Mouse (Mus musculus) kidney, embryonic 16.5 days (tissue): ENCODE results near the gene Spsb2. TPM values are rescaled to one million over a fixed set of nuclear protein-coding genes. Genes with fewer than 3 reads are reported as not detected.

Source experiments
- ATAC-seq: fragments of 200-750 bp; cut with Nextera tagmentation; 2 replicates; pipeline ENCODE4 v1.8.0; 2017; ENCODE audit warnings: moderate TSS enrichment; ENCODE audit not compliant: low FRiP score, low TSS enrichment
- H3K27ac ChIP-seq: fragments of 300-500 bp; sonication (generic); 2 replicates; pipeline ENCODE4 v1.5.1; 2014; ENCODE audit warnings: low read length
- H3K27me3 ChIP-seq: fragments of 300-500 bp; sonication (generic); 2 replicates; pipeline ENCODE4 v1.6.1; 2014; ENCODE audit warnings: low read length, control low read depth, mixed read lengths; ENCODE audit not compliant: insufficient read depth
- H3K36me3 ChIP-seq: fragments of 300-500 bp; sonication (generic); 2 replicates; pipeline ENCODE4 v1.6.1; 2014; ENCODE audit warnings: low read length, control low read depth, mixed read lengths; ENCODE audit not compliant: insufficient read depth
- H3K4me1 ChIP-seq: fragments of 300-500 bp; sonication (generic); 2 replicates; pipeline ENCODE4 v1.6.1; 2014; ENCODE audit warnings: low read length, control low read depth, mixed read lengths; ENCODE audit not compliant: insufficient read depth
- H3K4me2 ChIP-seq: fragments of 300-500 bp; sonication (generic); replicated peaks from 2 replicates; pipeline ENCODE4 v1.6.1; 2014; ENCODE audit warnings: low read depth, low read length
- H3K4me3 ChIP-seq: fragments of 300-500 bp; sonication (generic); 2 replicates; pipeline ENCODE4 v1.5.1; 2014; ENCODE audit warnings: mild to moderate bottlenecking, low read length
- H3K9ac ChIP-seq: fragments of 300-500 bp; sonication (generic); replicated peaks from 2 replicates; pipeline ENCODE4 v1.6.1; 2014; ENCODE audit warnings: low read length
- H3K9me3 ChIP-seq: fragments of 300-500 bp; sonication (generic); 2 replicates; pipeline ENCODE4 v1.6.1; 2016; ENCODE audit warnings: low read length, control low read depth
- WGBS: fragments of 180-500 bp; shearing (Covaris S2); extraction: QIAGEN DNeasy Blood & Tissue Kit; methylation state at CpG from one replicate; pipeline ENCODE4 v1.1.7; 2014; 5-methylcytosine and 5-hydroxymethylcytosine counted together
- polyA plus RNA-seq: library from polyadenylated mRNA; unstranded; fragments of >200 nt; fragmentation: Nextera tagmentation; extraction: Ambion mirVana; gene quantifications from 2 replicates; pipeline ENCODE4 v1.2.1, GENCODE M21; 2015

Gene Spsb2
- polyA plus RNA-seq = 20.9 and 21.5 TPM in 2 replicates

- H3K27ac ChIP-seq = peak within 1 kb of the TSS; percentile 98
- H3K4me2 ChIP-seq = peak within 1 kb of the TSS; percentile 98
- H3K9me3 ChIP-seq = no peaks in the 10 kb centered on the region
- peaks cover 11% of the 10 kb centered on the region for H3K36me3 ChIP-seq
- peak; percentile 71 for ATAC-seq
- peaks cover 37% of the 10 kb centered on the region for H3K4me1 ChIP-seq
- peak within 1 kb of the TSS; percentile 72 for H3K4me3 ChIP-seq
- H3K27me3 ChIP-seq = no peaks in the 10 kb centered on the region
- 3% methylated on average over 29 of the region's 29 CpGs for WGBS
- H3K9ac ChIP-seq = peak within 1 kb of the TSS; percentile 86
These were observed at the start of gene Spsb2 for GRCm38 (mm10) chr6:124808358-124809012. Gene Spsb2, plus strand, starts transcription at chr6:124808661.

GRCm38 (mm10) chr6:124758849-124759232 lies 49.6 kb upstream of the Spsb2 start:
- peak overlapping the region; percentile 68 for H3K4me2 ChIP-seq
- H3K36me3 ChIP-seq = no peaks in the 10 kb centered on the region
- 52% methylated on average over 2 of the region's 2 CpGs for WGBS
- H3K4me3 ChIP-seq = peak overlapping the region; percentile 77; the same call in 1 of the 2 replicates
- ATAC-seq = no peak
- H3K4me1 ChIP-seq = peaks cover 40% of the 10 kb centered on the region
- H3K9me3 ChIP-seq = no peaks in the 10 kb centered on the region
- H3K9ac ChIP-seq = peak overlapping the region; percentile 36
- H3K27me3 ChIP-seq = no peaks in the 10 kb centered on the region
- peak overlapping the region; percentile 98 for H3K27ac ChIP-seq

GRCm38 (mm10) chr6:124759259-124759658 lies 49.2 kb upstream of the Spsb2 start:
- Histone ChIP-seq H3K4me1 (peaks cover 36% of the 10 kb centered on the region), H3K36me3 (no peaks in the 10 kb centered on the region), H3K27ac (peak overlapping the region; percentile 98), H3K9me3 (no peaks in the 10 kb centered on the region), H3K4me3 (no peak overlapping the region), H3K27me3 (no peaks in the 10 kb centered on the region), H3K9ac (peak overlapping the region; percentile 36), H3K4me2 (peak overlapping the region; percentile 68)
- 2% methylated on average over 5 of the region's 5 CpGs for WGBS
- 0 out of 2 replicates have a peak, but pooled peaks have one; percentile 8 for ATAC-seq

GRCm38 (mm10) chr6:124765951-124766350 lies 42.5 kb upstream of the Spsb2 start:
- Histone ChIP-seq H3K9ac (no peak overlapping the region), H3K4me1 (peaks cover 33% of the 10 kb centered on the region), H3K27ac (no peak overlapping the region), H3K4me3 (no peak overlapping the region), H3K4me2 (no peak overlapping the region), H3K36me3 (no peaks in the 10 kb centered on the region), H3K9me3 (no peaks in the 10 kb centered on the region), H3K27me3 (no peaks in the 10 kb centered on the region)
- 83% methylated on average over 7 of the region's 7 CpGs for WGBS
- no peak for ATAC-seq

- Histone ChIP-seq H3K9me3 (no peaks in the 10 kb centered on the region), H3K4me1 (peaks cover 33% of the 10 kb centered on the region), H3K27me3 (no peaks in the 10 kb centered on the region), H3K36me3 (no peaks in the 10 kb centered on the region), H3K4me2 (peak overlapping the region; percentile 94), H3K27ac (peak overlapping the region; percentile 69), H3K4me3 (peak overlapping the region; percentile 22), H3K9ac (peak overlapping the region; percentile 56; the same call in 1 of the 2 replicates)
- ATAC-seq = no peak
- WGBS = 31% methylated on average over 4 of the region's 4 CpGs
These were observed 40.9 kb upstream of the Spsb2 start for GRCm38 (mm10) chr6:124767536-124767919.

GRCm38 (mm10) chr6:124767920-124768703 lies 40.3 kb upstream of the Spsb2 start:
- no peaks in the 10 kb centered on the region for H3K27me3 ChIP-seq
- no peaks in the 10 kb centered on the region for H3K9me3 ChIP-seq
- H3K4me1 ChIP-seq = peaks cover 33% of the 10 kb centered on the region
- peak overlapping the region; percentile 69 for H3K9ac ChIP-seq
- peak overlapping the region; percentile 69 for H3K27ac ChIP-seq
- peak overlapping the region; percentile 94 for H3K4me2 ChIP-seq
- H3K36me3 ChIP-seq = no peaks in the 10 kb centered on the region
- peak overlapping the region; percentile 65 for H3K4me3 ChIP-seq
- 25% methylated on average over 19 of the region's 19 CpGs for WGBS
- peak; percentile 31; the same call in 1 of the 2 replicates for ATAC-seq

- Histone ChIP-seq H3K4me3 (peak overlapping the region; percentile 65), H3K4me2 (peak overlapping the region; percentile 94), H3K27me3 (no peaks in the 10 kb centered on the region), H3K36me3 (no peaks in the 10 kb centered on the region), H3K9ac (peak overlapping the region; percentile 69), H3K27ac (peak overlapping the region; percentile 43; the same call in 1 of the 2 replicates), H3K9me3 (no peaks in the 10 kb centered on the region), H3K4me1 (peaks cover 33% of the 10 kb centered on the region)
- 7% methylated on average over 9 of the region's 9 CpGs for WGBS
- 0 out of 2 replicates have a peak, but pooled peaks have one; percentile 10 for ATAC-seq
These were observed 39.8 kb upstream of the Spsb2 start for GRCm38 (mm10) chr6:124768704-124769044.

- H3K4me1 ChIP-seq = peaks cover 33% of the 10 kb centered on the region
- H3K4me3 ChIP-seq = peak within 1 kb of the TSS; percentile 65
- no peaks in the 10 kb centered on the region for H3K27me3 ChIP-seq
- ATAC-seq = peak; percentile 78
- WGBS = 1% methylated on average over 42 of the region's 54 CpGs
- H3K27ac ChIP-seq = peak within 1 kb of the TSS; percentile 43; the same call in 1 of the 2 replicates
- H3K36me3 ChIP-seq = no peaks in the 10 kb centered on the region
- peak within 1 kb of the TSS; percentile 69 for H3K9ac ChIP-seq
- peak within 1 kb of the TSS; percentile 94 for H3K4me2 ChIP-seq
- H3K9me3 ChIP-seq = no peaks in the 10 kb centered on the region
These were observed 39.2 kb upstream of the Spsb2 start, which contains the start of gene Eno2 for GRCm38 (mm10) chr6:124769101-124769765. Gene Eno2, minus strand, starts transcription at chr6:124769673.

- peak overlapping the region; percentile 65; the same call in 1 of the 2 replicates for H3K4me3 ChIP-seq
- H3K36me3 ChIP-seq = no peaks in the 10 kb centered on the region
- H3K27ac ChIP-seq = no peak overlapping the region
- no peaks in the 10 kb centered on the region for H3K27me3 ChIP-seq
- peak overlapping the region; percentile 94 for H3K4me2 ChIP-seq
- no peak for ATAC-seq
- no peaks in the 10 kb centered on the region for H3K9me3 ChIP-seq
- peaks cover 33% of the 10 kb centered on the region for H3K4me1 ChIP-seq
- H3K9ac ChIP-seq = peak overlapping the region; percentile 69
- WGBS = 36% methylated on average over 7 of the region's 7 CpGs
These were observed 38.4 kb upstream of the Spsb2 start for GRCm38 (mm10) chr6:124770013-124770412.
